Mouse (Mus musculus) adipocyte (in vitro differentiated cells): ENCODE measurements at regions not wholly inside any gene's neighbourhood (a gene's known extent, or its start where the extent isn't known, plus 50 kb on each side); places are given as distances from the start of the nearest gene placed in this dataset.
A peak's percentile ranks its signal among the peaks of the same experiment; 100 is the strongest.

ENCODE experiments used
- DNase-seq: peaks from one replicate; pipeline ENCODE4 v3.0.0-alpha.2; 2016; ENCODE audit warnings: low spot score

- DNase-seq = no peak
These were observed 170.3 kb upstream of the Creb1 start for GRCm38 (mm10) chr1:64361959-64362638.

GRCm38 (mm10) chr1:64343268-64343667 lies 189.2 kb upstream of the Creb1 start:
- DNase-seq = no peak

GRCm38 (mm10) chr1:64341596-64341995 lies 190.8 kb upstream of the Creb1 start:
- no peak for DNase-seq

- no peak for DNase-seq
These were observed 193.9 kb upstream of the Creb1 start for GRCm38 (mm10) chr1:64338575-64338961.

GRCm38 (mm10) chr1:64337619-64338574 lies 194.5 kb upstream of the Creb1 start:
- DNase-seq = no peak

GRCm38 (mm10) chr1:64331566-64331965 lies 200.9 kb upstream of the Creb1 start:
- no peak for DNase-seq

- DNase-seq = no peak
These were observed 201.7 kb upstream of the Creb1 start for GRCm38 (mm10) chr1:64330721-64331120.

- no peak for DNase-seq
These were observed 200.1 kb upstream of the Klf7 start for GRCm38 (mm10) chr1:64322197-64322596.

- DNase-seq = no peak
These were observed 197.1 kb upstream of the Klf7 start for GRCm38 (mm10) chr1:64319155-64319582.

GRCm38 (mm10) chr1:64318440-64319154 lies 196.5 kb upstream of the Klf7 start:
- no peak for DNase-seq

GRCm38 (mm10) chr1:64317032-64317636 lies 195.1 kb upstream of the Klf7 start:
- no peak for DNase-seq

GRCm38 (mm10) chr1:64311371-64311770 lies 189.3 kb upstream of the Klf7 start:
- no peak for DNase-seq

GRCm38 (mm10) chr1:64308560-64308959 lies 186.5 kb upstream of the Klf7 start:
- no peak for DNase-seq

GRCm38 (mm10) chr1:64308088-64308487 lies 186.0 kb upstream of the Klf7 start:
- no peak for DNase-seq

- DNase-seq = peak; percentile 83
These were observed 183.5 kb upstream of the Klf7 start for GRCm38 (mm10) chr1:64305427-64306213.

GRCm38 (mm10) chr1:64302833-64303358 lies 180.8 kb upstream of the Klf7 start:
- no peak for DNase-seq

GRCm38 (mm10) chr1:64301530-64302061 lies 179.5 kb upstream of the Klf7 start:
- DNase-seq = no peak

- DNase-seq = peak; percentile 66
These were observed 179.0 kb upstream of the Klf7 start for GRCm38 (mm10) chr1:64300951-64301529.

- DNase-seq = no peak
These were observed 176.9 kb upstream of the Klf7 start for GRCm38 (mm10) chr1:64298950-64299349.

GRCm38 (mm10) chr1:64298188-64298587 lies 176.1 kb upstream of the Klf7 start:
- DNase-seq = no peak
